Mouse (Mus musculus): Measurements from ENCODE around the gene Nebl. TPM values are rescaled to one million over a fixed set of nuclear protein-coding genes. Genes with fewer than 3 reads are reported as not detected.
A peak's percentile ranks its signal among the peaks of the same experiment; 100 is the strongest.

The Nebl gene
- total and polyA plus RNA-seq, 3 experiments, result 152 to 335 (median 304) TPM

- Histone ChIP-seq H3K9ac (ENCODE audit: low read depth, low read length) (no peak overlapping the region), H3K79me2 (replicated peaks; ENCODE audit: control insufficient read depth, insufficient read depth, low read length) (no peaks in the 10 kb centered on the region), H3K36me3 (ENCODE audit: control insufficient read depth, insufficient read depth, low read length) (no peaks in the 10 kb centered on the region), H3K4me3 (no peak overlapping the region), H3K27ac (no peak overlapping the region), H3K27me3 (ENCODE audit: control insufficient read depth, insufficient read depth, low read length) (no peaks in the 10 kb centered on the region), H3K4me1 (ENCODE audit: control insufficient read depth, insufficient read depth, low read length) (no peaks in the 10 kb centered on the region)
- WGBS, result 93% methylated on average over 4 of the region's 4 CpGs
- DNase-seq, result no peak
- intact Hi-C loops (cut with DNase I), result loop anchor here (10.0 kb wide), 2 partner anchors 384 to 704 kb away; no protein-coding TSS in a partner anchor
- no peak for TF ChIP-seq POLR2A (IDR thresholded peaks at IDR 0.05; ENCODE audit: insufficient read depth, low read depth, low read length)
- TF ChIP-seq CTCF (IDR thresholded peaks at IDR 0.05), result no peak
- TF ChIP-seq EP300 (IDR thresholded peaks at IDR 0.05; ENCODE audit: insufficient read depth, low read depth, low read length), result no peak
These were observed 90.4 kb downstream of the Nebl start for GRCm38 (mm10) chr2:17640861-17641260.

- TF ChIP-seq EP300 (IDR thresholded peaks at IDR 0.05; ENCODE audit: insufficient read depth, low read depth, low read length) (no peak), CTCF (IDR thresholded peaks at IDR 0.05) (no peak), POLR2A (IDR thresholded peaks at IDR 0.05; ENCODE audit: insufficient read depth, low read depth, low read length) (no peak)
- Histone ChIP-seq H3K4me3 (no peak overlapping the region), H3K27ac (no peak overlapping the region), H3K27me3 (ENCODE audit: control insufficient read depth, insufficient read depth, low read length) (no peaks in the 10 kb centered on the region), H3K36me3 (ENCODE audit: control insufficient read depth, insufficient read depth, low read length) (no peaks in the 10 kb centered on the region), H3K9ac (ENCODE audit: low read depth, low read length) (no peak overlapping the region), H3K79me2 (replicated peaks; ENCODE audit: control insufficient read depth, insufficient read depth, low read length) (no peaks in the 10 kb centered on the region), H3K4me1 (ENCODE audit: control insufficient read depth, insufficient read depth, low read length) (no peaks in the 10 kb centered on the region)
- DNase-seq, result no peak
- intact Hi-C loops (cut with DNase I), result no loop called here
- 54% methylated on average over 5 of the region's 5 CpGs for WGBS
These were observed 92.6 kb downstream of the Nebl start for GRCm38 (mm10) chr2:17638631-17639030.

- Histone ChIP-seq H3K27me3 (ENCODE audit: control insufficient read depth, insufficient read depth, low read length) (no peaks in the 10 kb centered on the region), H3K79me2 (replicated peaks; ENCODE audit: control insufficient read depth, insufficient read depth, low read length) (no peaks in the 10 kb centered on the region), H3K27ac (no peak overlapping the region), H3K36me3 (ENCODE audit: control insufficient read depth, insufficient read depth, low read length) (no peaks in the 10 kb centered on the region), H3K9ac (ENCODE audit: low read depth, low read length) (no peak overlapping the region), H3K4me1 (ENCODE audit: control insufficient read depth, insufficient read depth, low read length) (peaks cover 4% of the 10 kb centered on the region), H3K4me3 (no peak overlapping the region)
- intact Hi-C loops (cut with DNase I), result loop anchor here (10.0 kb wide), 1 partner anchor 169 kb away; no protein-coding TSS in a partner anchor
- 33% methylated on average over 3 of the region's 3 CpGs for WGBS
- DNase-seq, result peak in 1 of 2 experiments; percentile 17
- peak; percentile 10; the same call in 1 of the 2 replicates for TF ChIP-seq CTCF (IDR thresholded peaks at IDR 0.05)
- TF ChIP-seq POLR2A (IDR thresholded peaks at IDR 0.05; ENCODE audit: insufficient read depth, low read depth, low read length), result no peak
- 0 out of 2 replicates have a peak, but pooled peaks have one; percentile 16 for TF ChIP-seq EP300 (IDR thresholded peaks at IDR 0.05; ENCODE audit: insufficient read depth, low read depth, low read length)
These were observed 107.3 kb downstream of the Nebl start for GRCm38 (mm10) chr2:17623931-17624330.

GRCm38 (mm10) chr2:17610259-17610658, 121.0 kb downstream of the Nebl start:
- no peak for DNase-seq
- Histone ChIP-seq H3K4me1 (ENCODE audit: control insufficient read depth, insufficient read depth, low read length) (no peaks in the 10 kb centered on the region), H3K4me3 (no peak overlapping the region), H3K27me3 (ENCODE audit: control insufficient read depth, insufficient read depth, low read length) (no peaks in the 10 kb centered on the region), H3K36me3 (ENCODE audit: control insufficient read depth, insufficient read depth, low read length) (no peaks in the 10 kb centered on the region), H3K27ac (no peak overlapping the region), H3K79me2 (replicated peaks; ENCODE audit: control insufficient read depth, insufficient read depth, low read length) (no peaks in the 10 kb centered on the region), H3K9ac (ENCODE audit: low read depth, low read length) (no peak overlapping the region)
- WGBS, result 22% methylated on average over 3 of the region's 3 CpGs
- intact Hi-C loops (cut with DNase I), result no loop called here
- TF ChIP-seq CTCF (IDR thresholded peaks at IDR 0.05), result no peak
- no peak for TF ChIP-seq EP300 (IDR thresholded peaks at IDR 0.05; ENCODE audit: insufficient read depth, low read depth, low read length)
- no peak for TF ChIP-seq POLR2A (IDR thresholded peaks at IDR 0.05; ENCODE audit: insufficient read depth, low read depth, low read length)

- Histone ChIP-seq H3K4me1 (ENCODE audit: control insufficient read depth, insufficient read depth, low read length) (no peaks in the 10 kb centered on the region), H3K9ac (ENCODE audit: low read depth, low read length) (no peak overlapping the region)
These were observed 127.7 kb downstream of the Nebl start for GRCm38 (mm10) chr2:17603573-17603972.

GRCm38 (mm10) chr2:17600652-17601051, 130.6 kb downstream of the Nebl start:
- Histone ChIP-seq H3K27ac (no peak overlapping the region), H3K4me1 (ENCODE audit: control insufficient read depth, insufficient read depth, low read length) (no peaks in the 10 kb centered on the region), H3K79me2 (replicated peaks; ENCODE audit: control insufficient read depth, insufficient read depth, low read length) (no peaks in the 10 kb centered on the region), H3K4me3 (no peak overlapping the region), H3K27me3 (ENCODE audit: control insufficient read depth, insufficient read depth, low read length) (no peaks in the 10 kb centered on the region), H3K36me3 (ENCODE audit: control insufficient read depth, insufficient read depth, low read length) (no peaks in the 10 kb centered on the region), H3K9ac (ENCODE audit: low read depth, low read length) (no peak overlapping the region)
- TF ChIP-seq EP300 (IDR thresholded peaks at IDR 0.05; ENCODE audit: insufficient read depth, low read depth, low read length) (no peak), CTCF (IDR thresholded peaks at IDR 0.05) (no peak), POLR2A (IDR thresholded peaks at IDR 0.05; ENCODE audit: insufficient read depth, low read depth, low read length) (no peak)
- no peak for DNase-seq
- intact Hi-C loops (cut with DNase I), result no loop called here
- 78% methylated on average over 2 of the region's 2 CpGs for whole genome bisulfite sequencing

More at GRCm38 (mm10) chr2:17603573-17603972, 127.7 kb downstream of the Nebl start:
- H3K4me3 ChIP-seq, result no peak overlapping the region
- intact Hi-C loops (cut with DNase I), result no loop called here
- WGBS, result 73% methylated on average over 4 of the region's 4 CpGs
- no peak for DNase-seq
- no peaks in the 10 kb centered on the region for H3K79me2 ChIP-seq (replicated peaks; ENCODE audit: control insufficient read depth, insufficient read depth, low read length)
- H3K27me3 ChIP-seq (ENCODE audit: control insufficient read depth, insufficient read depth, low read length), result no peaks in the 10 kb centered on the region
- H3K27ac ChIP-seq, result no peak overlapping the region
- H3K36me3 ChIP-seq (ENCODE audit: control insufficient read depth, insufficient read depth, low read length), result no peaks in the 10 kb centered on the region
- TF ChIP-seq POLR2A (IDR thresholded peaks at IDR 0.05; ENCODE audit: insufficient read depth, low read depth, low read length) (no peak), CTCF (IDR thresholded peaks at IDR 0.05) (no peak), EP300 (IDR thresholded peaks at IDR 0.05; ENCODE audit: insufficient read depth, low read depth, low read length) (no peak)

All from heart, adult 2 months (tissue).